ENCODE assay signal across 8 mouse cellular contexts in genomic region chr1:135788708-135789107, GRCm38 (mm10). TPM values are rescaled to one million over a fixed set of nuclear protein-coding genes. Genes with fewer than 3 reads are reported as not detected.
A peak's percentile ranks its signal among the peaks of the same experiment; 100 is the strongest.
DNase-seq lines count a peak whose midpoint lies in the region; ATAC-seq and TF ChIP-seq lines count a peak whose summit lies in the region.

No protein-coding gene starts in this region.

- no peak overlapping the region for H3ac ChIP-seq in myocyte (ENCODE audit: control insufficient read depth, insufficient read length)

- peaks cover 3% of the 10 kb centered on the region; the same call in 1 of the 2 replicates for H3K4me1 ChIP-seq in forebrain, postnatal 0 days (ENCODE audit: insufficient read depth)
- peaks cover 4% of the 10 kb centered on the region for H3K4me1 ChIP-seq in forebrain, embryonic 15.5 days
- no peaks in the 10 kb centered on the region for H3K4me1 ChIP-seq in bone marrow, adult 2 months (ENCODE audit: control insufficient read depth, insufficient read depth, low read length)

- H3K36me3 ChIP-seq in forebrain, postnatal 0 days (ENCODE audit: insufficient read depth): no peaks in the 10 kb centered on the region
- no peaks in the 10 kb centered on the region for H3K36me3 ChIP-seq in forebrain, embryonic 15.5 days
- H3K36me3 ChIP-seq in myocyte (ENCODE audit: control insufficient read depth, insufficient read depth): no peaks in the 10 kb centered on the region

- H3K9ac ChIP-seq in forebrain, postnatal 0 days: no peak overlapping the region
- no peak overlapping the region for H3K9ac ChIP-seq in forebrain, embryonic 15.5 days (replicated peaks)

- ATAC-seq in forebrain, postnatal 0 days: no peak
- ATAC-seq in forebrain, embryonic 15.5 days (replicated peaks): no peak

- no peaks in the 10 kb centered on the region for H3K79me2 ChIP-seq in myocyte (ENCODE audit: control insufficient read depth, insufficient read depth)

- no peak for DNase-seq in forebrain, postnatal 0 days
- DNase-seq in 3134 (ENCODE audit: extremely low read depth, insufficient read length, low spot score): peak; percentile 47
- DNase-seq in kidney, postnatal 25 days: peak; percentile 43 to 59
- DNase-seq in cerebellum, adult 18-20 months: no peak
- no peak for DNase-seq in spleen, adult 12 weeks (ENCODE audit: low spot score)

- TF ChIP-seq CTCF in forebrain, postnatal 0 days (IDR thresholded peaks at IDR 0.05; ENCODE audit: low read depth): peak; percentile 37; the same call in 1 of the 2 replicates
- peak; percentile 19; the same call in 1 of the 2 replicates for TF ChIP-seq CTCF in bone marrow, adult 2 months (IDR thresholded peaks at IDR 0.05; ENCODE audit: control insufficient read depth, insufficient read depth, low read length)

- H3K9me3 ChIP-seq in forebrain, postnatal 0 days (ENCODE audit: low read length): no peaks in the 10 kb centered on the region
- no peaks in the 10 kb centered on the region for H3K9me3 ChIP-seq in forebrain, embryonic 15.5 days

- no peak overlapping the region for H3K4me2 ChIP-seq in forebrain, postnatal 0 days (ENCODE audit: low read depth)
- no peak overlapping the region for H3K4me2 ChIP-seq in forebrain, embryonic 15.5 days (replicated peaks)
- peak overlapping the region; percentile 48 for H3K4me2 ChIP-seq in myocyte (ENCODE audit: low read depth)

- TF ChIP-seq POLR2A in bone marrow, adult 2 months (IDR thresholded peaks at IDR 0.05; ENCODE audit: borderline replicate concordance, control insufficient read depth, low read depth, low read length): no peak
- TF ChIP-seq POLR2A in myocyte (IDR thresholded peaks at IDR 0.05; ENCODE audit: insufficient read length, low read depth): no peak

- no peaks in the 10 kb centered on the region for H3K27me3 ChIP-seq in forebrain, postnatal 0 days (ENCODE audit: insufficient read depth, low read length)
- 0 out of 2 replicates have a peak, but pooled peaks cover 3% of the 10 kb centered on the region for H3K27me3 ChIP-seq in forebrain, embryonic 15.5 days
- no peaks in the 10 kb centered on the region for H3K27me3 ChIP-seq in myocyte (ENCODE audit: control insufficient read depth, insufficient read depth, insufficient read length)

- H3K4me3 ChIP-seq in forebrain, postnatal 0 days (ENCODE audit: low read depth, low read length): no peak overlapping the region
- no peak overlapping the region for H3K4me3 ChIP-seq in forebrain, embryonic 15.5 days
- H3K4me3 ChIP-seq in bone marrow, adult 2 months (replicated peaks; ENCODE audit: control insufficient read depth, low read depth, low read length): no peak overlapping the region
- H3K4me3 ChIP-seq in myocyte: no peak overlapping the region

- 49% methylated on average over 10 of the region's 10 CpGs for WGBS in forebrain, postnatal 0 days
- 44% methylated on average over 10 of the region's 10 CpGs for WGBS in forebrain, embryonic 15.5 days
- 11% methylated on average over 10 of the region's 10 CpGs for WGBS in bone marrow, adult 2 months

- H3K27ac ChIP-seq in forebrain, postnatal 0 days (ENCODE audit: low read depth, low read length): no peak overlapping the region
- no peak overlapping the region for H3K27ac ChIP-seq in forebrain, embryonic 15.5 days (replicated peaks)
- H3K27ac ChIP-seq in bone marrow, adult 2 months (ENCODE audit: control insufficient read depth, insufficient read depth, low read depth, low read length, poor library complexity): no peak overlapping the region

TF ChIP-seq in myocyte, 11 proteins besides CTCF, POLR2A, EP300 and RAD21:
- TF ChIP-seq MAX (IDR thresholded peaks at IDR 0.05; ENCODE audit: low read depth) (no peak), REST (IDR thresholded peaks at IDR 0.05; ENCODE audit: insufficient read depth, insufficient read length) (no peak)

RNA-seq across cellular contexts. Expression of gene Tnni1, which starts 9.5 kb away (rescaled TPM):
- 0.19 TPM in 1 of 2 replicates, not detected in the other for total RNA-seq in forebrain, postnatal 0 days (2014; rRNA removed)
- polyA plus RNA-seq in forebrain, postnatal 0 days (2015; fragmentation: Nextera tagmentation; extraction: Ambion mirVana): 0.39 and 0.48 TPM in 2 replicates
- 0.45 and 1.3 TPM in 2 replicates for polyA plus RNA-seq in forebrain, embryonic 15.5 days (2015; fragmentation: Nextera tagmentation; extraction: Ambion mirVana)
- not detected in 2 replicates for polyA plus RNA-seq in bone marrow, adult 2 months (2011; ENCODE audit: insufficient read depth, insufficient read length, low replicate concordance, missing spikeins)
- polyA plus RNA-seq in myocyte (2012; fragmentation: generic; extraction: Trizol): 3,569 TPM

RNA-seq across cellular contexts. Expression of gene Phlda3, which starts 22.8 kb away (rescaled TPM):
- total RNA-seq in forebrain, postnatal 0 days (2014; rRNA removed): 23.6 and 27.2 TPM in 2 replicates
- 28.5 and 30.3 TPM in 2 replicates for polyA plus RNA-seq in forebrain, postnatal 0 days (2015; fragmentation: Nextera tagmentation; extraction: Ambion mirVana)
- 15.5 and 16.8 TPM in 2 replicates for polyA plus RNA-seq in forebrain, embryonic 15.5 days (2015; fragmentation: Nextera tagmentation; extraction: Ambion mirVana)
- polyA plus RNA-seq in bone marrow, adult 2 months (2011; ENCODE audit: insufficient read depth, insufficient read length, low replicate concordance, missing spikeins): 7.6 TPM in 1 of 2 replicates, not detected in the other
- 317 TPM for polyA plus RNA-seq in myocyte (2012; fragmentation: generic; extraction: Trizol)

RNA-seq across cellular contexts. Expression of gene Lad1, which starts 29.7 kb away (rescaled TPM):
- total RNA-seq in forebrain, postnatal 0 days (2014; rRNA removed): 0.31 and 0.81 TPM in 2 replicates
- 0.35 and 0.40 TPM in 2 replicates for polyA plus RNA-seq in forebrain, postnatal 0 days (2015; fragmentation: Nextera tagmentation; extraction: Ambion mirVana)
- 0.33 and 0.37 TPM in 2 replicates for polyA plus RNA-seq in forebrain, embryonic 15.5 days (2015; fragmentation: Nextera tagmentation; extraction: Ambion mirVana)
- 0.77 TPM in 1 of 2 replicates, not detected in the other for polyA plus RNA-seq in bone marrow, adult 2 months (2011; ENCODE audit: insufficient read depth, insufficient read length, low replicate concordance, missing spikeins)
- 0.46 TPM for polyA plus RNA-seq in myocyte (2012; fragmentation: generic; extraction: Trizol)

RNA-seq across cellular contexts. Expression of gene Tnnt2, which starts 47.4 kb away (rescaled TPM):
- total RNA-seq in forebrain, postnatal 0 days (2014; rRNA removed): 0.67 and 0.77 TPM in 2 replicates
- polyA plus RNA-seq in forebrain, postnatal 0 days (2015; fragmentation: Nextera tagmentation; extraction: Ambion mirVana): 0.63 and 0.89 TPM in 2 replicates
- 0.75 and 5.7 TPM in 2 replicates for polyA plus RNA-seq in forebrain, embryonic 15.5 days (2015; fragmentation: Nextera tagmentation; extraction: Ambion mirVana)
- polyA plus RNA-seq in bone marrow, adult 2 months (2011; ENCODE audit: insufficient read depth, insufficient read length, low replicate concordance, missing spikeins): 0.99 and 2.6 TPM in 2 replicates
- 2,000 TPM for polyA plus RNA-seq in myocyte (2012; fragmentation: generic; extraction: Trizol)

Comparison
In these comparisons a context has a peak if more than half of its experiments do, and no peak if none do; other contexts are left out.
1. DNase-seq: peak in 3134 (single experiment) and kidney, postnatal 25 days (2 of 2); none in forebrain, postnatal 0 days (single experiment), cerebellum, adult 18-20 months (0 of 2) and spleen, adult 12 weeks (single experiment).
2. RNA of gene Tnni1, which starts 9.5 kb away (polyA plus RNA-seq): 3,569 TPM in myocyte (single experiment); 0.45 to 1.3 TPM in forebrain, embryonic 15.5 days, 0.39 to 0.48 TPM in forebrain, postnatal 0 days and not detected in bone marrow, adult 2 months; every median in the first group is over 1,000 times any median in the second.
3. RNA of gene Phlda3, which starts 22.8 kb away (polyA plus RNA-seq): 317 TPM in myocyte (single experiment); 28.5 to 30.3 TPM in forebrain, postnatal 0 days, 15.5 to 16.8 TPM in forebrain, embryonic 15.5 days and 7.6 TPM in bone marrow, adult 2 months; every median in the first group is over 10 times any median in the second.